Mouse (Mus musculus) hindbrain, embryonic 11.5 days (tissue): Measurements from ENCODE around the gene Agrp. TPM values are rescaled to one million over a fixed set of nuclear protein-coding genes. Genes with fewer than 3 reads are reported as not detected.

Experiments
- ATAC-seq: fragments of 200-750 bp; cut with Nextera tagmentation; 2 replicates; pipeline ENCODE4 v1.8.0; 2017; ENCODE audit warnings: mild to moderate bottlenecking, moderate TSS enrichment, moderate library complexity; ENCODE audit not compliant: low FRiP score
- DNase-seq: peaks from one replicate; pipeline ENCODE4 v3.0.0-alpha.2; 2015; ENCODE audit warnings: low spot score
- H3K27ac ChIP-seq: fragments of 300-500 bp; sonication (generic); 2 replicates; pipeline ENCODE4 v1.5.1; 2014; ENCODE audit warnings: mild to moderate bottlenecking, low read depth, low read length
- H3K27me3 ChIP-seq: fragments of 300-500 bp; sonication (generic); 2 replicates; pipeline ENCODE4 v1.6.1; 2014; ENCODE audit warnings: mild to moderate bottlenecking, low read length, moderate library complexity, mixed read lengths; ENCODE audit not compliant: control insufficient read depth, insufficient read depth
- H3K36me3 ChIP-seq: fragments of 300-500 bp; sonication (generic); 2 replicates; pipeline ENCODE4 v1.6.1; 2014; ENCODE audit warnings: mild to moderate bottlenecking, low read length, moderate library complexity, mixed read lengths; ENCODE audit not compliant: control insufficient read depth, insufficient read depth
- H3K4me1 ChIP-seq: fragments of 300-500 bp; sonication (generic); replicated peaks from 2 replicates; pipeline ENCODE4 v1.6.1; 2014; ENCODE audit warnings: low read length, mixed read lengths; ENCODE audit not compliant: control insufficient read depth, insufficient read depth
- H3K4me2 ChIP-seq: fragments of 300-500 bp; sonication (generic); replicated peaks from 2 replicates; pipeline ENCODE4 v1.6.1; 2014; ENCODE audit warnings: mild to moderate bottlenecking, low read depth, low read length
- H3K4me3 ChIP-seq: fragments of 300-500 bp; sonication (generic); 2 replicates; pipeline ENCODE4 v1.5.1; 2014; ENCODE audit warnings: low read depth, low read length
- H3K9ac ChIP-seq: fragments of 300-500 bp; sonication (generic); 2 replicates; pipeline ENCODE4 v1.6.1; 2014; ENCODE audit warnings: low read depth, low read length
- H3K9me3 ChIP-seq: fragments of 300-500 bp; sonication (generic); 2 replicates; pipeline ENCODE4 v1.6.1; 2016; ENCODE audit warnings: low read length; ENCODE audit not compliant: control insufficient read depth
- WGBS: fragments of 180-500 bp; shearing (Covaris S2); extraction: QIAGEN DNeasy Blood & Tissue Kit; methylation state at CpG from one replicate; pipeline ENCODE4 v1.1.7; 2014; 5-methylcytosine and 5-hydroxymethylcytosine counted together
- polyA plus RNA-seq: library from polyadenylated mRNA; unstranded; fragments of >200 nt; fragmentation: Nextera tagmentation; extraction: Ambion mirVana; gene quantifications from 2 replicates; pipeline ENCODE4 v1.2.1, GENCODE M21; 2014

The Agrp gene
- polyA plus RNA-seq, 1 experiment from 2014 or later, result 0.68 TPM

- Histone ChIP-seq H3K9ac (no peak overlapping the region), H3K4me1 (no peaks in the 10 kb centered on the region), H3K36me3 (peaks cover 9% of the 10 kb centered on the region; the same call in 1 of the 2 replicates), H3K4me2 (no peak overlapping the region), H3K27me3 (no peaks in the 10 kb centered on the region), H3K9me3 (no peaks in the 10 kb centered on the region), H3K27ac (no peak overlapping the region), H3K4me3 (no peak overlapping the region)
- no peak for ATAC-seq
- no peak for DNase-seq
- WGBS, result 88% methylated on average over 19 of the region's 19 CpGs
Observed at GRCm38 (mm10) chr8:105620211-105620610, 17.0 kb downstream of the Agrp start.

GRCm38 (mm10) chr8:105618892-105619591, 18.2 kb downstream of the Agrp start:
- H3K4me3 ChIP-seq, result no peak overlapping the region
- H3K4me1 ChIP-seq, result 0 out of 2 replicates have a peak, but pooled peaks cover 2% of the 10 kb centered on the region
- no peak overlapping the region for H3K9ac ChIP-seq
- H3K27ac ChIP-seq, result no peak overlapping the region
- H3K36me3 ChIP-seq, result peaks cover 9% of the 10 kb centered on the region; the same call in 1 of the 2 replicates
- 92% methylated on average over 19 of the region's 19 CpGs for WGBS
- H3K27me3 ChIP-seq, result peaks cover 2% of the 10 kb centered on the region; the same call in 1 of the 2 replicates
- no peaks in the 10 kb centered on the region for H3K9me3 ChIP-seq
- no peak for ATAC-seq
- no peak for DNase-seq
- H3K4me2 ChIP-seq, result no peak overlapping the region

GRCm38 (mm10) chr8:105618279-105618634, 18.9 kb downstream of the Agrp start:
- H3K27ac ChIP-seq, result no peak overlapping the region
- H3K4me1 ChIP-seq, result peaks cover 5% of the 10 kb centered on the region; the same call in 1 of the 2 replicates
- no peak for DNase-seq
- no peaks in the 10 kb centered on the region for H3K9me3 ChIP-seq
- 92% methylated on average over 5 of the region's 5 CpGs for WGBS
- H3K36me3 ChIP-seq, result peaks cover 9% of the 10 kb centered on the region; the same call in 1 of the 2 replicates
- ATAC-seq, result no peak
- H3K4me2 ChIP-seq, result no peak overlapping the region
- H3K4me3 ChIP-seq, result no peak overlapping the region
- peaks cover 5% of the 10 kb centered on the region; the same call in 1 of the 2 replicates for H3K27me3 ChIP-seq
- H3K9ac ChIP-seq, result no peak overlapping the region

- peaks cover 5% of the 10 kb centered on the region; the same call in 1 of the 2 replicates for H3K4me1 ChIP-seq
- H3K9me3 ChIP-seq, result no peaks in the 10 kb centered on the region
- ATAC-seq (no peak), DNase-seq (no peak)
- no peak overlapping the region for H3K4me3 ChIP-seq
- H3K27me3 ChIP-seq, result peaks cover 7% of the 10 kb centered on the region
- WGBS, result 92% methylated on average over 21 of the region's 21 CpGs
- H3K4me2 ChIP-seq, result no peak overlapping the region
- H3K9ac ChIP-seq, result no peak overlapping the region
- H3K27ac ChIP-seq, result no peak overlapping the region
- peaks cover 9% of the 10 kb centered on the region; the same call in 1 of the 2 replicates for H3K36me3 ChIP-seq
Observed at GRCm38 (mm10) chr8:105617451-105618278, 19.5 kb downstream of the Agrp start.

- Histone ChIP-seq H3K4me2 (no peak overlapping the region), H3K27ac (no peak overlapping the region), H3K9ac (no peak overlapping the region), H3K4me3 (no peak overlapping the region), H3K36me3 (peaks cover 9% of the 10 kb centered on the region; the same call in 1 of the 2 replicates), H3K4me1 (peaks cover 5% of the 10 kb centered on the region; the same call in 1 of the 2 replicates), H3K27me3 (peaks cover 14% of the 10 kb centered on the region), H3K9me3 (no peaks in the 10 kb centered on the region)
- DNase-seq (no peak), ATAC-seq (no peak)
- WGBS, result 91% methylated on average over 9 of the region's 9 CpGs
Observed at GRCm38 (mm10) chr8:105615942-105616341, 21.3 kb downstream of the Agrp start.

- ATAC-seq (peak; percentile 53), DNase-seq (peak; percentile 57)
- 1% methylated on average over 50 of the region's 50 CpGs for WGBS
- peaks cover 4% of the 10 kb centered on the region; the same call in 1 of the 2 replicates for H3K36me3 ChIP-seq
- H3K27me3 ChIP-seq, result peaks cover 14% of the 10 kb centered on the region
- H3K27ac ChIP-seq, result no peak overlapping the region
- H3K9me3 ChIP-seq, result no peaks in the 10 kb centered on the region
- peaks cover 5% of the 10 kb centered on the region; the same call in 1 of the 2 replicates for H3K4me1 ChIP-seq
- peak overlapping the region; percentile 43 for H3K9ac ChIP-seq
- H3K4me3 ChIP-seq, result peak overlapping the region; percentile 44
- peak overlapping the region; percentile 81 for H3K4me2 ChIP-seq
Observed at GRCm38 (mm10) chr8:105613830-105614511, 23.2 kb downstream of the Agrp start.

GRCm38 (mm10) chr8:105613037-105613436, 24.2 kb downstream of the Agrp start:
- ATAC-seq, result no peak
- H3K4me3 ChIP-seq, result no peak overlapping the region
- DNase-seq, result peak; percentile 37

GRCm38 (mm10) chr8:105611836-105612235, 25.4 kb downstream of the Agrp start:
- no peak overlapping the region for H3K4me2 ChIP-seq
- 0 out of 2 replicates have a peak, but pooled peaks cover under 1% of the 10 kb centered on the region for H3K36me3 ChIP-seq
- H3K4me3 ChIP-seq, result no peak overlapping the region
- ATAC-seq (no peak), DNase-seq (no peak)
- H3K27me3 ChIP-seq, result peaks cover 14% of the 10 kb centered on the region
- WGBS, result 90% methylated on average over 9 of the region's 9 CpGs
- no peak overlapping the region for H3K27ac ChIP-seq
- H3K4me1 ChIP-seq, result peaks cover 5% of the 10 kb centered on the region; the same call in 1 of the 2 replicates
- H3K9ac ChIP-seq, result no peak overlapping the region
- no peaks in the 10 kb centered on the region for H3K9me3 ChIP-seq

More at GRCm38 (mm10) chr8:105613037-105613436, 24.2 kb downstream of the Agrp start:
- Histone ChIP-seq H3K9me3 (no peaks in the 10 kb centered on the region), H3K9ac (no peak overlapping the region), H3K27ac (no peak overlapping the region), H3K4me1 (peaks cover 5% of the 10 kb centered on the region; the same call in 1 of the 2 replicates), H3K36me3 (peaks cover 2% of the 10 kb centered on the region; the same call in 1 of the 2 replicates), H3K4me2 (no peak overlapping the region; the same call in 1 of the 2 replicates), H3K27me3 (peaks cover 14% of the 10 kb centered on the region)
- WGBS, result 4% methylated on average over 20 of the region's 20 CpGs
